Comparison of ENCODE assay signal across 22 mouse cellular contexts in the genomic region with DNA sequence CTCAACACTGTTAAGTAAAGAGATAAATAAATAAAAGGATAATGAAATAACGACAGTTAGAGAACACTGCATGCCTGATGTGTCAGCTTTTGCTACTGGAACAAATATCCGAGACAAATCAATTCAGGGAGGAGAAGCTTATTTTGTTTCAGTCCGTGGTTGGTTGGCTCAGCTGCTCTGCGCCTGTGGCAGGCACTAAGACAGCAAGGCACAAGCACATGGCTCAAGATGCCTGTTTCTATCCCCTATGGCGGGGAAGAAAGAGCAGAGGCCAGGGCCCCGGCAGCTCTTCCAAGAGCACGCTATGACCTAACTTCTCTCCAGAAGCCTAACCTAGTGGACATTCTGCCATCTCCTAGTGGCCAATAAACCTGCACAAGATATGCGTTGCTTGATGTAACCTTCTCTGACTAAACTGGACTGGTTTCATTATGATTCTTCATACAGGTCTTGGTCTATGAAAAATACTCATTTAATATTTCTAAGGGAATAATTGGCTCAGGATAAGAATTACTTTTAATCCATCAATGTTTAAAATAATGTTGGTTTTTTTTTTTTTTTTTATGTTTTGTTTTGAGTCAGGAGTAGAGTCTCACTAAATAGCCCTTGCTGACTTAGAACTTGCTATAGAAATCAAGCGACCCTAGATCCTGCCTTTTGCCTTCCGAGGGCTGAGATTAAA. TPM values are rescaled to one million over a fixed set of nuclear protein-coding genes. Genes with fewer than 3 reads are reported as not detected.
DNase-seq lines count a peak whose midpoint lies in the region; ATAC-seq lines count a peak whose summit lies in the region.
"Had no signal": no experiment of that assay in that cellular context is flagged by ENCODE, and none has a peak within 500 bp of the region (broad histone marks: within the 10 kb centered on the region; RNA-seq: fewer than 3 reads in every experiment).

No protein-coding gene starts in this region.

- H3K4me3 ChIP-seq in midbrain, embryonic 11.5 days (ENCODE audit: low read depth, low read length) = no peak overlapping the region
- H3K4me3 ChIP-seq in midbrain, embryonic 16.5 days (ENCODE audit: low read depth, low read length) = no peak overlapping the region
- no peak overlapping the region for H3K4me3 ChIP-seq in embryonic facial prominence, embryonic 14.5 days (ENCODE audit: low read depth, low read length)
- H3K4me3 ChIP-seq in hindbrain, embryonic 16.5 days (ENCODE audit: low read length) = no peak overlapping the region
- H3K4me3 ChIP-seq in neural tube, embryonic 13.5 days = no peak overlapping the region
- H3K4me3 ChIP-seq in forebrain, embryonic 14.5 days (ENCODE audit: low read depth, low read length) = no peak overlapping the region
- H3K4me3 ChIP-seq: embryonic facial prominence, embryonic 13.5 days; gastrocnemius, adult 2 months; heart, embryonic 13.5 days; myocyte had no signal

- DNase-seq in midbrain, embryonic 11.5 days (ENCODE audit: low spot score, missing footprints) = peak; percentile 82
- peak; percentile 67 for DNase-seq in embryonic facial prominence, embryonic 14.5 days (ENCODE audit: low spot score)
- no peak for DNase-seq in forebrain, embryonic 14.5 days (ENCODE audit: low spot score)
- no peak for DNase-seq in gastrocnemius, postnatal 10 days
- DNase-seq: adrenal gland, adult 8-10 months; gastrocnemius, adult 2 months; heart, adult 11 months; kidney, adult 2 months; kidney, postnatal 10 days; layer of hippocampus, postnatal 36 days; liver; liver, postnatal 0 days; lung, postnatal 14 days; thymus, postnatal 14 days had no signal

- H3K27ac ChIP-seq in midbrain, embryonic 11.5 days (ENCODE audit: low read depth, low read length) = no peak overlapping the region
- H3K27ac ChIP-seq in midbrain, embryonic 16.5 days (ENCODE audit: low read length) = no peak overlapping the region
- no peak overlapping the region for H3K27ac ChIP-seq in embryonic facial prominence, embryonic 14.5 days (replicated peaks; ENCODE audit: low read depth, low read length)
- no peak overlapping the region for H3K27ac ChIP-seq in hindbrain, embryonic 16.5 days (ENCODE audit: low read depth, low read length)
- H3K27ac ChIP-seq in neural tube, embryonic 13.5 days (replicated peaks) = no peak overlapping the region
- no peak overlapping the region for H3K27ac ChIP-seq in forebrain, embryonic 14.5 days (ENCODE audit: low read depth, low read length)
- H3K27ac ChIP-seq: embryonic facial prominence, embryonic 13.5 days; gastrocnemius, adult 2 months; heart, embryonic 13.5 days had no signal

- H3K9ac ChIP-seq in midbrain, embryonic 11.5 days (ENCODE audit: low read length) = no peak overlapping the region
- no peak overlapping the region for H3K9ac ChIP-seq in midbrain, embryonic 16.5 days (ENCODE audit: low read depth, low read length)
- H3K9ac ChIP-seq in embryonic facial prominence, embryonic 14.5 days (ENCODE audit: low read depth, low read length) = no peak overlapping the region
- H3K9ac ChIP-seq in hindbrain, embryonic 16.5 days (ENCODE audit: low read depth, low read length) = no peak overlapping the region
- H3K9ac ChIP-seq in neural tube, embryonic 13.5 days = no peak overlapping the region
- no peak overlapping the region for H3K9ac ChIP-seq in forebrain, embryonic 14.5 days (ENCODE audit: low read length)
- H3K9ac ChIP-seq: embryonic facial prominence, embryonic 13.5 days; heart, embryonic 13.5 days; liver, postnatal 0 days had no signal

- H3K4me2 ChIP-seq in midbrain, embryonic 11.5 days = no peak overlapping the region
- H3K4me2 ChIP-seq in midbrain, embryonic 16.5 days (ENCODE audit: low read length) = no peak overlapping the region
- no peak overlapping the region for H3K4me2 ChIP-seq in embryonic facial prominence, embryonic 14.5 days (ENCODE audit: low read depth, low read length)
- no peak overlapping the region for H3K4me2 ChIP-seq in hindbrain, embryonic 16.5 days (ENCODE audit: low read length)
- no peak overlapping the region for H3K4me2 ChIP-seq in neural tube, embryonic 13.5 days
- no peak overlapping the region for H3K4me2 ChIP-seq in forebrain, embryonic 14.5 days (ENCODE audit: low read length)
- H3K4me2 ChIP-seq: embryonic facial prominence, embryonic 13.5 days; heart, embryonic 13.5 days had no signal

- WGBS in midbrain, embryonic 11.5 days = 72% methylated on average over 10 of the region's 10 CpGs
- WGBS in midbrain, embryonic 16.5 days = 59% methylated on average over 10 of the region's 10 CpGs
- WGBS in embryonic facial prominence, embryonic 14.5 days = 61% methylated on average over 10 of the region's 10 CpGs
- WGBS in hindbrain, embryonic 16.5 days = 52% methylated on average over 10 of the region's 10 CpGs
- WGBS in neural tube, embryonic 13.5 days = 53% methylated on average over 10 of the region's 10 CpGs
- 89% methylated on average over 10 of the region's 10 CpGs for WGBS in forebrain, embryonic 14.5 days

- no peaks in the 10 kb centered on the region for H3K27me3 ChIP-seq in midbrain, embryonic 11.5 days (ENCODE audit: control insufficient read depth, insufficient read depth, low read length)
- H3K27me3 ChIP-seq in midbrain, embryonic 16.5 days (ENCODE audit: control insufficient read depth, insufficient read depth, low read depth, low read length) = no peaks in the 10 kb centered on the region
- H3K27me3 ChIP-seq in embryonic facial prominence, embryonic 14.5 days (replicated peaks; ENCODE audit: control insufficient read depth, insufficient read depth, low read length) = no peaks in the 10 kb centered on the region
- no peaks in the 10 kb centered on the region for H3K27me3 ChIP-seq in hindbrain, embryonic 16.5 days (replicated peaks; ENCODE audit: control insufficient read depth, insufficient read depth, low read length)
- H3K27me3 ChIP-seq in neural tube, embryonic 13.5 days = no peaks in the 10 kb centered on the region
- no peaks in the 10 kb centered on the region for H3K27me3 ChIP-seq in forebrain, embryonic 14.5 days (replicated peaks; ENCODE audit: control insufficient read depth, insufficient read depth, low read length)
- H3K27me3 ChIP-seq: embryonic facial prominence, embryonic 13.5 days; heart, embryonic 13.5 days; Patski had no signal

- ATAC-seq in midbrain, embryonic 11.5 days (ENCODE audit: low FRiP score) = 0 out of 2 replicates have a peak, but pooled peaks have one; percentile 35
- no peak for ATAC-seq in midbrain, embryonic 16.5 days
- ATAC-seq in embryonic facial prominence, embryonic 14.5 days (ENCODE audit: low read depth) = 0 out of 2 replicates have a peak, but pooled peaks have one; percentile 37
- peak; percentile 61; the same call in 1 of the 2 replicates for ATAC-seq in hindbrain, embryonic 16.5 days
- 0 out of 2 replicates have a peak, but pooled peaks have one; percentile 63 for ATAC-seq in neural tube, embryonic 13.5 days (ENCODE audit: low read depth)
- ATAC-seq in forebrain, embryonic 14.5 days = no peak
- ATAC-seq: inflammation-experienced regulatory T-cells, adult 6 months; liver, postnatal 0 days; Patski had no signal

- H3K36me3 ChIP-seq in midbrain, embryonic 11.5 days (ENCODE audit: control insufficient read depth, insufficient read depth, low read length) = no peaks in the 10 kb centered on the region
- no peaks in the 10 kb centered on the region for H3K36me3 ChIP-seq in midbrain, embryonic 16.5 days (ENCODE audit: control insufficient read depth, insufficient read depth, low read length)
- H3K36me3 ChIP-seq in embryonic facial prominence, embryonic 14.5 days (ENCODE audit: control insufficient read depth, insufficient read depth, low read length) = no peaks in the 10 kb centered on the region
- no peaks in the 10 kb centered on the region for H3K36me3 ChIP-seq in hindbrain, embryonic 16.5 days (ENCODE audit: control insufficient read depth, insufficient read depth, low read length)
- no peaks in the 10 kb centered on the region for H3K36me3 ChIP-seq in neural tube, embryonic 13.5 days
- H3K36me3 ChIP-seq in forebrain, embryonic 14.5 days (ENCODE audit: control insufficient read depth, insufficient read depth, low read length) = no peaks in the 10 kb centered on the region
- H3K36me3 ChIP-seq: embryonic facial prominence, embryonic 13.5 days; heart, embryonic 13.5 days had no signal

- H3K9me3 ChIP-seq in midbrain, embryonic 11.5 days (ENCODE audit: control insufficient read depth, low read length) = no peaks in the 10 kb centered on the region
- H3K9me3 ChIP-seq in midbrain, embryonic 16.5 days (replicated peaks; ENCODE audit: control insufficient read depth, low read length, poor library complexity, severe bottlenecking) = no peaks in the 10 kb centered on the region
- no peaks in the 10 kb centered on the region for H3K9me3 ChIP-seq in embryonic facial prominence, embryonic 14.5 days (ENCODE audit: control insufficient read depth, low read length)
- no peaks in the 10 kb centered on the region for H3K9me3 ChIP-seq in hindbrain, embryonic 16.5 days (ENCODE audit: control insufficient read depth, low read length)
- no peaks in the 10 kb centered on the region for H3K9me3 ChIP-seq in neural tube, embryonic 13.5 days
- no peaks in the 10 kb centered on the region for H3K9me3 ChIP-seq in forebrain, embryonic 14.5 days (replicated peaks; ENCODE audit: control insufficient read depth, low read length)
- H3K9me3 ChIP-seq: embryonic facial prominence, embryonic 13.5 days had no signal

- H3K4me1 ChIP-seq in midbrain, embryonic 11.5 days (ENCODE audit: control insufficient read depth, insufficient read depth, low read length) = no peaks in the 10 kb centered on the region
- no peaks in the 10 kb centered on the region; the same call in 1 of the 2 replicates for H3K4me1 ChIP-seq in midbrain, embryonic 16.5 days (ENCODE audit: control insufficient read depth, insufficient read depth, low read length)
- H3K4me1 ChIP-seq in embryonic facial prominence, embryonic 14.5 days (ENCODE audit: control insufficient read depth, insufficient read depth, low read length) = no peaks in the 10 kb centered on the region
- H3K4me1 ChIP-seq in hindbrain, embryonic 16.5 days (ENCODE audit: control insufficient read depth, insufficient read depth, low read depth, low read length) = no peaks in the 10 kb centered on the region
- H3K4me1 ChIP-seq in neural tube, embryonic 13.5 days (replicated peaks) = no peaks in the 10 kb centered on the region; the same call in 1 of the 2 replicates
- no peaks in the 10 kb centered on the region for H3K4me1 ChIP-seq in forebrain, embryonic 14.5 days (ENCODE audit: control insufficient read depth, insufficient read depth, low read length)
- H3K4me1 ChIP-seq: embryonic facial prominence, embryonic 13.5 days; heart, embryonic 13.5 days had no signal

RNA-seq across cellular contexts. Expression of a gene that starts 30.6 kb away (rescaled TPM):
- 39.0 and 41.2 TPM in 2 replicates for polyA plus RNA-seq in midbrain, embryonic 11.5 days (2014; fragmentation: Nextera tagmentation; extraction: Ambion mirVana)
- polyA plus RNA-seq in midbrain, embryonic 16.5 days (2015; fragmentation: Nextera tagmentation; extraction: Ambion mirVana) = 28.1 and 29.7 TPM in 2 replicates
- 25.0 and 25.2 TPM in 2 replicates for polyA plus RNA-seq in embryonic facial prominence, embryonic 14.5 days (2014; fragmentation: Nextera tagmentation; extraction: Ambion mirVana)
- polyA plus RNA-seq in hindbrain, embryonic 16.5 days (2015; fragmentation: Nextera tagmentation; extraction: Ambion mirVana) = 21.3 and 23.7 TPM in 2 replicates
- polyA plus RNA-seq in neural tube, embryonic 13.5 days (2015; fragmentation: Nextera tagmentation; extraction: Ambion mirVana) = 30.7 and 30.9 TPM in 2 replicates
- 39.6 and 40.8 TPM in 2 replicates for polyA plus RNA-seq in forebrain, embryonic 14.5 days (2014; fragmentation: Nextera tagmentation; extraction: Ambion mirVana)
- 10 to 100 TPM; 37.7 to 50.5 TPM for total RNA-seq in gastrocnemius, postnatal 10 days (2021)

Comparison
In these comparisons a context has a peak if more than half of its experiments do, and no peak if none do; other contexts are left out.
1. ATAC-seq: peak in midbrain, embryonic 11.5 days (single experiment), embryonic facial prominence, embryonic 14.5 days (single experiment), hindbrain, embryonic 16.5 days (single experiment) and neural tube, embryonic 13.5 days (single experiment); none in midbrain, embryonic 16.5 days (single experiment) and forebrain, embryonic 14.5 days (single experiment).
2. DNase-seq: peak in midbrain, embryonic 11.5 days (single experiment) and embryonic facial prominence, embryonic 14.5 days (single experiment); none in forebrain, embryonic 14.5 days (single experiment) and gastrocnemius, postnatal 10 days (single experiment).